Mouse (Mus musculus) adrenal gland, adult 10 weeks (tissue): ENCODE measurements around the gene Gm7945. TPM values are rescaled to one million over a fixed set of nuclear protein-coding genes. Genes with fewer than 3 reads are reported as not detected.

Source experiments
- polyA plus RNA-seq: library from polyadenylated mRNA; stranded (reverse); fragments of 350-450 nt; fragmentation: Illumina TruSeq; extraction: RNeasy Lipid Tissue Mini Kit (QIAGEN cat#74804); gene quantifications from one replicate; pipeline ENCODE4 v1.2.3, GENCODE M21; 2014; ENCODE audit warnings: low read depth, low replicate concordance

The Gm7945 gene
- not detected for polyA plus RNA-seq

GRCm38 (mm10) chr14:41386279-41386678 lies at the start of gene Gm7945:
TSS of gene Gm7945 (minus strand) at chr14:41386379.

DNA sequence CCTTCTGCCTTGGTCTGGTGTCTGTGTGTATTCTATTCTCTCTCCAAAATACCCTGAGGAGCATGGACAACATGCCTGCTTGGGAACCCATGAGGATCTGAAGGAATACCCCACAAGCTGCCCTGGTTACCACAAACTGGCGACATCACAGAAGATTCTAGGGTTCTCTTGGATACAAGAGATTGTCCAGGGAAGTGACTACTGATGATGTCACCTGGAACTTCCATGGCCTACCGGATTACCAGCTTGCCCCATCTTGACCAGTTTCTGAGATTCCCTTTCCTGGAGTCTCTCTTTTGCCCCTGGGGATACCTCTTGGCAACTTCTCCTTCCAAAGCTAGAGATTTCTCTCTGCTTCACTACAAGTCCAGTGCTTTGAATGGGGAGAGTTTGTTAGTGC lies 22.0 kb upstream of the Gm7945 start, which contains the start of gene Gm6482:
TSS of gene Gm6482 (minus strand) at position 101 of the 400 bp plus-strand sequence.

DNA sequence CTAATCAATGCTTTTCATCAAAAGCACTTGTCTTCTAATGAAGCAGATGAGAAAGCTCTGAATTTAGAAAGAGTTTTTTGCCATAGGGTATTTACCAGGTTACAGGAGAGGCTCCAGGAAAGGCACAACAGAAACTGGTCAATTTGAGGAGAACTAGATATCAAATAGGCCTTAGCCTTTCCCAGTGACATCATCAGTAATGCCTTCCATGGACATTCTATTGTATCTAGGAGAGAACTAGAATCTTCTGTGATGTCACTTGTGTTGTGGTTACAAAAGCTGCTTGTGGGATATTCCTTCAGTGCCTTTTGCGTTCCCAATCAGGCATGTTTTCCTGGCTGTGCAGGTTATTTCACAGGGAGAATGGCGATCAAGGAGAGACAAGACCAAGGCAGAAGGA lies 37.9 kb downstream of the Gm7945 start, which contains the start of gene Gm5798:
TSS of gene Gm5798 (plus strand) at position 301 of the 400 bp plus-strand sequence.

Other genes with a start within 250 kb of the Gm7945 start
- not detected for gene Mbl1, start 234.9 kb downstream of the Gm7945 start, polyA plus RNA-seq
- gene Sftpd, start 201.2 kb downstream of the Gm7945 start, polyA plus RNA-seq, result not detected
- not detected for gene Gm2832, start 107.6 kb downstream of the Gm7945 start, polyA plus RNA-seq
- not detected for gene Gm5798, start 37.8 kb downstream of the Gm7945 start, polyA plus RNA-seq
- not detected for gene Gm6482, start 21.9 kb upstream of the Gm7945 start, polyA plus RNA-seq
- not detected for gene Gm7954, start 67.1 kb upstream of the Gm7945 start, polyA plus RNA-seq
- gene Gm3486, start 103.1 kb upstream of the Gm7945 start, polyA plus RNA-seq, result not detected
- not detected for gene Gm7970, start 169.2 kb upstream of the Gm7945 start, polyA plus RNA-seq
- not detected for gene 1700049E17Rik2, start 186.8 kb upstream of the Gm7945 start, polyA plus RNA-seq
- gene Gm3072, start 238.2 kb upstream of the Gm7945 start, polyA plus RNA-seq, result not detected